Mouse (Mus musculus): ENCODE measurements around the gene Elmo1.

Elmo1 gene

GRCm38 (mm10) chr13:20090133-20090710 is at the start of gene Elmo1:
Elmo1 (plus strand) TSS chr13:20090596.
- peak; percentile 80 for DNase-seq

GRCm38 (mm10) chr13:20041169-20041830 is 49.1 kb upstream of the Elmo1 start:
- DNase-seq = no peak

GRCm38 (mm10) chr13:20042856-20043255 is 47.5 kb upstream of the Elmo1 start:
- no peak for DNase-seq

GRCm38 (mm10) chr13:20045350-20045749 is 45.0 kb upstream of the Elmo1 start:
- no peak for DNase-seq

GRCm38 (mm10) chr13:20045836-20046235 is 44.6 kb upstream of the Elmo1 start:
- no peak for DNase-seq

GRCm38 (mm10) chr13:20046406-20046805 is 44.0 kb upstream of the Elmo1 start:
- DNase-seq = no peak

GRCm38 (mm10) chr13:20047926-20048836 is 42.2 kb upstream of the Elmo1 start:
- DNase-seq = no peak

GRCm38 (mm10) chr13:20048837-20049160 is 41.6 kb upstream of the Elmo1 start:
- DNase-seq = no peak

- DNase-seq = no peak
Observed at GRCm38 (mm10) chr13:20049654-20050053, 40.7 kb upstream of the Elmo1 start.

GRCm38 (mm10) chr13:20050149-20050548 is 40.2 kb upstream of the Elmo1 start:
- no peak for DNase-seq

GRCm38 (mm10) chr13:20057926-20058325 is 32.5 kb upstream of the Elmo1 start:
- no peak for DNase-seq

GRCm38 (mm10) chr13:20061031-20061430 is 29.4 kb upstream of the Elmo1 start:
- DNase-seq = no peak

- peak; percentile 28 for DNase-seq
Observed at GRCm38 (mm10) chr13:20063331-20063730, 27.1 kb upstream of the Elmo1 start.

- no peak for DNase-seq
Observed at GRCm38 (mm10) chr13:20072043-20072442, 18.4 kb upstream of the Elmo1 start.

- DNase-seq = no peak
Observed at GRCm38 (mm10) chr13:20072994-20073393, 17.4 kb upstream of the Elmo1 start.

- DNase-seq = no peak
Observed at GRCm38 (mm10) chr13:20076521-20076920, 13.9 kb upstream of the Elmo1 start.

- no peak for DNase-seq
Observed at GRCm38 (mm10) chr13:20077237-20077636, 13.2 kb upstream of the Elmo1 start.

GRCm38 (mm10) chr13:20090711-20091603 is 561 bp downstream of the Elmo1 start:
- peak; percentile 44 for DNase-seq

GRCm38 (mm10) chr13:20091604-20091926 is 1.2 kb downstream of the Elmo1 start:
- DNase-seq = no peak

GRCm38 (mm10) chr13:20092301-20092700 is 1.9 kb downstream of the Elmo1 start:
- DNase-seq = no peak

- peak; percentile 32 for DNase-seq
Observed at GRCm38 (mm10) chr13:20093307-20094045, 3.1 kb downstream of the Elmo1 start.

Data from kidney, postnatal 14 days (tissue).